Mouse (Mus musculus) heart, embryonic 16.5 days (tissue): ENCODE measurements around the gene Iffo1. TPM values are rescaled to one million over a fixed set of nuclear protein-coding genes. Genes with fewer than 3 reads are reported as not detected.

Source experiments
- ATAC-seq: fragments of 200-750 bp; cut with Nextera tagmentation; replicated peaks from 2 replicates; pipeline ENCODE4 v1.8.0; 2017; ENCODE audit warnings: moderate number of reproducible peaks; ENCODE audit not compliant: insufficient read depth, low FRiP score; ENCODE audit errors: extremely low read depth
- H3K27ac ChIP-seq: fragments of 300-500 bp; sonication (generic); 2 replicates; pipeline ENCODE4 v1.5.1; 2014; ENCODE audit warnings: mild to moderate bottlenecking, low read length, control low read depth, moderate library complexity
- H3K27me3 ChIP-seq: fragments of 300-500 bp; sonication (generic); 2 replicates; pipeline ENCODE4 v1.6.1; 2014; ENCODE audit warnings: low read length, mixed read lengths; ENCODE audit not compliant: control insufficient read depth, insufficient read depth
- H3K36me3 ChIP-seq: fragments of 300-500 bp; sonication (generic); 2 replicates; pipeline ENCODE4 v1.6.1; 2014; ENCODE audit not compliant: control insufficient read depth, insufficient read depth
- H3K4me1 ChIP-seq: fragments of 300-500 bp; sonication (generic); 2 replicates; pipeline ENCODE4 v1.6.1; 2014; ENCODE audit warnings: low read length, mixed read lengths; ENCODE audit not compliant: control insufficient read depth, insufficient read depth
- H3K4me2 ChIP-seq: fragments of 300-500 bp; sonication (generic); 2 replicates; pipeline ENCODE4 v1.6.1; 2014; ENCODE audit warnings: low read depth, mild to moderate bottlenecking, control low read depth, low read length
- H3K4me3 ChIP-seq: fragments of 300-500 bp; sonication (generic); 2 replicates; pipeline ENCODE4 v1.5.1; 2014; ENCODE audit warnings: mild to moderate bottlenecking, control low read depth, low read length
- H3K9ac ChIP-seq: fragments of 300-500 bp; sonication (generic); 2 replicates; pipeline ENCODE4 v1.6.1; 2014; ENCODE audit warnings: low read length, control low read depth
- H3K9me3 ChIP-seq: fragments of 300-500 bp; sonication (generic); replicated peaks from 2 replicates; pipeline ENCODE4 v1.6.1; 2016; ENCODE audit warnings: low read length; ENCODE audit not compliant: control insufficient read depth
- WGBS: fragments of 180-500 bp; shearing (Covaris S2); extraction: QIAGEN DNeasy Blood & Tissue Kit; methylation state at CpG from one replicate; pipeline ENCODE4 v1.1.7; 2014; 5-methylcytosine and 5-hydroxymethylcytosine counted together
- polyA plus RNA-seq: library from polyadenylated mRNA; unstranded; fragments of >200 nt; fragmentation: Nextera tagmentation; extraction: Ambion mirVana; gene quantifications from 2 replicates; pipeline ENCODE4 v1.2.1, GENCODE M21; 2015

The Iffo1 gene
- polyA plus RNA-seq, 1 experiment from 2014 or later = 11.7 TPM

GRCm38 (mm10) chr6:125153682-125154081 is 8.6 kb downstream of the Iffo1 start:
- H3K4me1 ChIP-seq = peaks cover 12% of the 10 kb centered on the region
- no peaks in the 10 kb centered on the region for H3K27me3 ChIP-seq
- no peak for ATAC-seq
- H3K9me3 ChIP-seq = no peaks in the 10 kb centered on the region
- WGBS = 86% methylated on average over 4 of the region's 4 CpGs
- no peak overlapping the region for H3K4me3 ChIP-seq
- H3K27ac ChIP-seq = no peak overlapping the region
- H3K9ac ChIP-seq = no peak overlapping the region
- peaks cover 12% of the 10 kb centered on the region for H3K36me3 ChIP-seq
- no peak overlapping the region for H3K4me2 ChIP-seq

- Histone ChIP-seq H3K4me1 (peaks cover 4% of the 10 kb centered on the region), H3K27me3 (no peaks in the 10 kb centered on the region), H3K9ac (no peak overlapping the region), H3K27ac (no peak overlapping the region), H3K9me3 (no peaks in the 10 kb centered on the region), H3K36me3 (peaks cover 20% of the 10 kb centered on the region), H3K4me3 (no peak overlapping the region), H3K4me2 (no peak overlapping the region)
- ATAC-seq = no peak
These were observed 9.5 kb downstream of the Iffo1 start for GRCm38 (mm10) chr6:125154550-125154949.

- H3K4me1 ChIP-seq = no peaks in the 10 kb centered on the region
- peaks cover 21% of the 10 kb centered on the region for H3K36me3 ChIP-seq
- H3K27me3 ChIP-seq = no peaks in the 10 kb centered on the region
- no peak overlapping the region for H3K4me2 ChIP-seq
- H3K9me3 ChIP-seq = no peaks in the 10 kb centered on the region
- H3K27ac ChIP-seq = no peak overlapping the region
- no peak overlapping the region for H3K4me3 ChIP-seq
- no peak overlapping the region for H3K9ac ChIP-seq
- ATAC-seq = no peak
- 91% methylated on average over 8 of the region's 8 CpGs for WGBS
These were observed 10.2 kb downstream of the Iffo1 start for GRCm38 (mm10) chr6:125155262-125155661.

- H3K27me3 ChIP-seq = no peaks in the 10 kb centered on the region
- ATAC-seq = no peak
- no peak overlapping the region for H3K4me2 ChIP-seq
- H3K4me1 ChIP-seq = peaks cover 8% of the 10 kb centered on the region; the same call in 1 of the 2 replicates
- 80% methylated on average over 3 of the region's 3 CpGs for WGBS
- H3K4me3 ChIP-seq = no peak overlapping the region
- no peak overlapping the region for H3K27ac ChIP-seq
- peaks cover 24% of the 10 kb centered on the region for H3K36me3 ChIP-seq
- H3K9ac ChIP-seq = no peak overlapping the region
- H3K9me3 ChIP-seq = no peaks in the 10 kb centered on the region
These were observed 11.4 kb downstream of the Iffo1 start for GRCm38 (mm10) chr6:125156491-125156890.

- H3K36me3 ChIP-seq = peaks cover 24% of the 10 kb centered on the region
- WGBS = 69% methylated on average over 7 of the region's 7 CpGs
These were observed 12.0 kb downstream of the Iffo1 start for GRCm38 (mm10) chr6:125156903-125157614.

GRCm38 (mm10) chr6:125158944-125159492 is 14.0 kb downstream of the Iffo1 start:
- H3K36me3 ChIP-seq = peaks cover 31% of the 10 kb centered on the region
- H3K27ac ChIP-seq = no peak overlapping the region
- 83% methylated on average over 15 of the region's 15 CpGs for WGBS

More at GRCm38 (mm10) chr6:125156903-125157614, 12.0 kb downstream of the Iffo1 start:
- Histone ChIP-seq H3K9ac (no peak overlapping the region), H3K27me3 (no peaks in the 10 kb centered on the region), H3K27ac (no peak overlapping the region), H3K4me2 (no peak overlapping the region), H3K9me3 (no peaks in the 10 kb centered on the region), H3K4me1 (peaks cover 10% of the 10 kb centered on the region; the same call in 1 of the 2 replicates), H3K4me3 (no peak overlapping the region)
- ATAC-seq = no peak

GRCm38 (mm10) chr6:125159773-125160557 is 14.9 kb downstream of the Iffo1 start:
- peak overlapping the region; percentile 60 for H3K9ac ChIP-seq
- no peak for ATAC-seq
- peaks cover 17% of the 10 kb centered on the region for H3K4me1 ChIP-seq
- 77% methylated on average over 7 of the region's 7 CpGs for WGBS
- no peak overlapping the region for H3K4me2 ChIP-seq
- peaks cover 31% of the 10 kb centered on the region for H3K36me3 ChIP-seq
- no peaks in the 10 kb centered on the region for H3K9me3 ChIP-seq
- H3K27ac ChIP-seq = peak overlapping the region; percentile 85
- H3K27me3 ChIP-seq = no peaks in the 10 kb centered on the region
- H3K4me3 ChIP-seq = no peak overlapping the region

More at GRCm38 (mm10) chr6:125158944-125159492, 14.0 kb downstream of the Iffo1 start:
- no peak overlapping the region for H3K4me2 ChIP-seq
- H3K9me3 ChIP-seq = no peaks in the 10 kb centered on the region
- H3K9ac ChIP-seq = no peak overlapping the region
- H3K4me3 ChIP-seq = no peak overlapping the region
- ATAC-seq = no peak
- peaks cover 17% of the 10 kb centered on the region for H3K4me1 ChIP-seq
- H3K27me3 ChIP-seq = no peaks in the 10 kb centered on the region

GRCm38 (mm10) chr6:125160558-125160853 is 15.5 kb downstream of the Iffo1 start:
- H3K4me2 ChIP-seq = no peak overlapping the region
- no peaks in the 10 kb centered on the region for H3K27me3 ChIP-seq
- H3K9ac ChIP-seq = peak overlapping the region; percentile 60
- H3K36me3 ChIP-seq = peaks cover 31% of the 10 kb centered on the region
- peak overlapping the region; percentile 85 for H3K27ac ChIP-seq
- no peak overlapping the region for H3K4me3 ChIP-seq
- no peaks in the 10 kb centered on the region for H3K9me3 ChIP-seq
- no peak for ATAC-seq
- WGBS = 42% methylated on average over 10 of the region's 10 CpGs
- H3K4me1 ChIP-seq = peaks cover 17% of the 10 kb centered on the region
